Mouse (Mus musculus) gonadal fat pad, adult 2 months (tissue): Measurements from ENCODE around the gene Arl3. TPM values are rescaled to one million over a fixed set of nuclear protein-coding genes. Genes with fewer than 3 reads are reported as not detected.

Source experiments
- DNase-seq: peaks from one replicate; pipeline ENCODE4 v3.0.0-alpha.2; 2012; ENCODE audit warnings: low read depth
- polyA plus RNA-seq: library from polyadenylated mRNA; depleted of rRNA; stranded (reverse); fragments of >200 nt; gene quantifications from 2 replicates; pipeline ENCODE4 v1.2.3, GENCODE M21; 2012

The Arl3 gene
- polyA plus RNA-seq, 1 experiment: 31.8 TPM

DNA sequence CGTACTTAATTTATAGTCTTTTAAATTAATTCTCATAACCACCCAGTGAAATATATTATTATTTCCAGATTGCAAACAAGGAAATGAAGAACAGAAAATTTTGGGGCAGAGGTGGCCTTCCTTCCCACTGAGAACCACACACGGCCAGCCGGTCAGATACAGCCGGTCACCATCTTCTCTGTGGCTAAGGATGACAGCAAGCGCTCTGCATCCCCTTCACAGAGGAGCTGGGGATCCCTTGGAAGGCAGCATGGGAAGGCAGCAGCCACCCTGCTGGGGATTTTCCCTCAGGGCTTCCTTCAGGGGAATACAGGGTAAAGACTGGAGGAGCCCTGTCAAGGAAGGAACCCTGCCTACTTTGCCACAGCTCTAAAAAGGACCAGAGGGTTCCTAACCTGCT lies 39.5 kb downstream of the Arl3 start:
- DNase-seq: no peak

DNA sequence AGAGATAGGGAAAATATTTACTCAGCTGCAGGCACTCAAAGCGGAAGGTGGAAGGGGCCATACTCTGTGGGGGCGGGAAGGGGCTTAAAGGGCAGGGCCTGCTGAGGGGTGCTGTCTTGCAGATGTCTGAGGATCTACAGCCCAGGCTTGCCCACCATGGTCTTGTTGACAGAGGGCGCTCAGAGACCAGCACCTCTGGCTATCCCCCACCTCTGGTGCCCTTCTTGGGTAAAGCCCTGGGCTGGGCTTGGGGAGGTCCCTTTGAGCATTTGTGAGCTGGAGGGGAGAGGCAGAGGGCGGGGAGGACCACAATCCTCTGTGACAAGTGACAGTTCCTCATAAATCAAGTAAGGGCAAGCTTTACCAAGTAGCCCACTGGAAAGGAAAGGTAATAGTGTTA lies 39.9 kb downstream of the Arl3 start:
- DNase-seq: no peak

DNA sequence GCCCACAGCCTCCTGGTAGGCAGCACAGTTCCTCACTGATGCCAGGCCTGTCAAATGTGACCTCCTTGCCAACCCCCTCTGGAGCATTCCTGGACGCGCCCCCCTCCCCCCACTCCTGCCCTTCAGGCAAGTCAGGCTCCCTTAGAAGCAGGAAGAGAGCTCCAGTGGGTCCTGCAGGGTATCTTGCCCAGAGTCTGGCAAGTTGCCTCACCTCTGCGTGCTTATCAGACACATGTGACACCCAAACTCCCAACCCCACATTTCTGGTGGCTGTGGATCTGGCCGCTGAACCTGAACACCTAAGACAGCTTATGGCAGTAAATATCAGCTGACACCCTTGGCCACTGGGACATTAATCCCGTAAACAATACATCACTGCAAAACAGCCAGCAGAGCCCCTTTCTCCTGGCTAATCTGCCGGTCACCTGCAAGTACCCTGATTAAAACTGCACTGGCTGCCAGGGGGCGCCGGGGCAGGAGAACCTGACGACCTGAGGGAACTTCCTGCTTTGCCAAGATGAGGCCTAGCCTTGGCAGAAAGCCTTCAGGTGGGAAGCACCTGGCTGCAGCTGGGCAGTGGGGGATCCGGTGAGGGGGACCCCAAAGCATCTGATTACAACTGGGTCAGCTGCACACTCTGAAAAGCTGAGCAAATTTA lies 40.8 kb downstream of the Arl3 start:
- no peak for DNase-seq

DNA sequence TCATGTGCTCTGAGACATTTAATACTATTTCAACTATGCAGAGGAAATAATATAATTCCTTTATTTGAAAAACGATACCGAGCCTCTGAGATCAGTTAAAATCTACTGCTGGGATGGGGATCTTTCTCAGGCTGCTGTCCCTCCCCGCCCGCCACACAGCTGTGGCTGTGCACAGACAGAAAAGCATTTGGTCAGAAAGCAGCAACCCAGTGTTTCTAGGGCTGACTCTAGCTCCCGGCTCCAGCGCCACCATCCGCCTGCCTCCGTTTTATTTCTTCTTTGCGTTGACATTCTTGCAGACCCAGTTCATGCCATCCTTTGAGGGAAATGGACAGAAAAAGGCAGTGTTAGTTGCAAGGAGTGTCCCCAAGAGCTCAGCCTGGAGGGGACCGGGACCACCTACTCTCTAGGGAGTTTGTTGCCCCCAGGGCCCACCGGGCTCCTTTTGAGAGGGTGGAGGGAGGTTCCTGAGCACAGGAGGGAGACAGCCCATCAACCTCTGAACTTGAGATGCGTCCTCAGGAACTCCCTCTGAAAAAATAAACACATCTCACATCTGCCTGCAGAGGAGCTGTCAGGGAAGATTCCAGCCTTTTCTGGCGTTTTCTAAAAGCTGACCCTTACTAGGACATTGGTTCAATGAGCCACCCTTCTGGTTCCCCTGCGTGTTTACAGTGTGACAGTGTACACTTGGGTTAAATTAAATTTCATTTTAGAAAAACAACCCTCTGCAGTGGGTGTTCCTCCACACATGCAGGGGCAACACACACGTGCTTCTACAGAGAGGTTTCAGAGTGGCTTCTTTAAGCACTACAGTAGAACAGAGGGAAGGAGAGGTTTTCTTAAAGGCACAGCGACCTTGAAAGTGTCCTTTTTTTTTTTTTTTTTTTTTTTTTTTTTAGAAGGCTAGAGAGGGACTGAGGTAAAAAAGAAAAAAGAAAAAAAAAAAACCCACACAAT lies 41.6 kb downstream of the Arl3 start:
- no peak for DNase-seq

DNA sequence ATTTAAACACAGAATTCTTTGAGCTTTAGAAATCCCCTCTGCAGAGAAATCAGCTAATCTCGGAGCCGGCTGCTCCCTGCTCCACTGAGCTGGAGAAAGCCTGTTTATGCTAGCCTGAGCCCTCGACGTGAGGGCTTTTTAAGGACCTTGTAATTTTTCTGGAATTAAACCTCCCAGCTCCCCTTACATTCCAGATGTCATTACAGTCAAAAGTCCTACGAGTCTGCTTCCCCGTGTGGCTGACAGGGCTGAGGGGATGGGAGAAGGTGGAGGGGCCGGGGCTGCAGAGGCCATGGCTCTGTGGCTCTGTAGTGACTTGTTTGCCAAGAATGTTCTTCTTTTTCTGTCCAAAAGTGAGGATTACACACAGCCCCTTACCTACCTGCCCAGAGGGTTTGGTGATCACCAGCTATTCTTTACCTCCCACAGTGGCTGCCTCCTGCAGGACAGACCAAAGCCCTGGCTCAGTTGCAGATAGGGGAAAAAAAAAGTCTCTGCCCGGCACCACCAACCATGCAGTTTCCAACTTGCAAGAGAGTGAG lies 42.5 kb downstream of the Arl3 start:
- DNase-seq: no peak

DNA sequence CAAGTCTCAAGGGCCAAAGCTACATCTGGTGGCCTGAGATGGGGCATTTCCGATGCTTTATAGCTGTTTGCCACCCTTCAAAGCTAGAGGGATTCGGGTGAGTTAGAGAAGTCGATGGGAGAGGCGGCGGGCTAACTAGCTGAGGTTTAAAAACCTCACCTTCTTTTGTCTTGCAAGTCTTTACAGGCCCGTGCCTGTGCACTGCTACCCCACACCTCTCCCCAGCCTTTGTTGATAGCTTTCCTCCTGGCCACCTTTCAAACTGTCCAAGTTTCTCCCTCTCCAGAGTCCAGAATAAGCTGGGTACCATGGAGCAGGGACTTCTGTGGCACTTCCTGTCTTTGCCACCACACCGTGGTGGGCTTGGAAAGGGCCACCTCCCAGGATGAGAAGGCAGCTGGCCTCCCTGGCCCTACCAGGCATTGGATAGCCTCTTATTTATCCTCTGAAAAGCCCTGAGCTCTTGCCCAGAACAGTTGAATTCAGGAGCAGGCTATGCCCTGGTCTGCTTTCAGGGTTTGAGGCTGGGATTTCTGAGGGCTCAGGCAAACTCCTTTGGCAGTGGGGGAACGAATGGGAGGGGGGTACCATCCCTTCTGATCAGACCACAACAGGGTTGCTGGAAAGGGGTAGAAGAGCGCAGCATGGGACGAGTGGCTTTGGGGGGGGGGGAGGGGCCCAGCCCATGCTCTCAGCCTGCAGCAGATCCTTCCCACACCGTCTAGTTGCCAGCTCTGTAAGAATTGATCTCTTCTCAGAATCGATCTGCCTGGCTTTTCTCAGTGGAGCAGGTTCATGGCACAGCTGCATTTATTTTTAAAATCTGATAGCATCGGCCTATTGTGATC lies 43.2 kb downstream of the Arl3 start:
- DNase-seq: no peak

DNA sequence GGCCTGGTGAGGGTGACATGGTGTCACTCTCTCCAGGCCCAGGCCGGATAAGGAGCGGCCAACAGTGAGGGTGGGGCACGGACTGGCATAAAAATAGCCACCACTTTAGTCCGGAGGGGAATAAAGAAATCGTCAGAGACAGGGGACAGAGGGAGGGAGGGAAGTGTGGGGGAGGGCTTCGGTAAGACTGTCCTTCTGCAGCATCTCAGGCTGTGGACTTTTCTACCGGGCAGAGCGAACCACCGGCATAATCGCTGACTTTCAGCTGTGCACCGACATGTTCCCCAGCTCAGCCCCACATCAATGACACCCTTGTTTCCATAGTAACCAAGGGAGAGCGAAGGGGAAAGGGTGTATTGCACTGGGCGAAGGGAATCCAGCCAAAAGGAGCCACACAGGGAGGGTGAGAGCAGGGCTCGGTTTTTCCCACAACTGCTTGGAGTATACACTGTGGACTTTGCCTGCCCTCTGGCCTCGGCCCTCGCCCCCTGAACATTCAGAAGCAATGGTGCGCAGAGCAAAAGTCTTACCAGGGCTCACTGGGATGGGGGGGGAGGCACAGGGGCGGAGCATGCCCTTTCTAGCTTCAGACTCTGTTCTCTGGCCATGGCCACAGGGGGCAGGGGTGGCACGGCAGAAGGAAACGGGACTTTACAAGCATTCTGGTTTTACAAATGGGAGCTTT lies 44.3 kb downstream of the Arl3 start:
- no peak for DNase-seq

DNA sequence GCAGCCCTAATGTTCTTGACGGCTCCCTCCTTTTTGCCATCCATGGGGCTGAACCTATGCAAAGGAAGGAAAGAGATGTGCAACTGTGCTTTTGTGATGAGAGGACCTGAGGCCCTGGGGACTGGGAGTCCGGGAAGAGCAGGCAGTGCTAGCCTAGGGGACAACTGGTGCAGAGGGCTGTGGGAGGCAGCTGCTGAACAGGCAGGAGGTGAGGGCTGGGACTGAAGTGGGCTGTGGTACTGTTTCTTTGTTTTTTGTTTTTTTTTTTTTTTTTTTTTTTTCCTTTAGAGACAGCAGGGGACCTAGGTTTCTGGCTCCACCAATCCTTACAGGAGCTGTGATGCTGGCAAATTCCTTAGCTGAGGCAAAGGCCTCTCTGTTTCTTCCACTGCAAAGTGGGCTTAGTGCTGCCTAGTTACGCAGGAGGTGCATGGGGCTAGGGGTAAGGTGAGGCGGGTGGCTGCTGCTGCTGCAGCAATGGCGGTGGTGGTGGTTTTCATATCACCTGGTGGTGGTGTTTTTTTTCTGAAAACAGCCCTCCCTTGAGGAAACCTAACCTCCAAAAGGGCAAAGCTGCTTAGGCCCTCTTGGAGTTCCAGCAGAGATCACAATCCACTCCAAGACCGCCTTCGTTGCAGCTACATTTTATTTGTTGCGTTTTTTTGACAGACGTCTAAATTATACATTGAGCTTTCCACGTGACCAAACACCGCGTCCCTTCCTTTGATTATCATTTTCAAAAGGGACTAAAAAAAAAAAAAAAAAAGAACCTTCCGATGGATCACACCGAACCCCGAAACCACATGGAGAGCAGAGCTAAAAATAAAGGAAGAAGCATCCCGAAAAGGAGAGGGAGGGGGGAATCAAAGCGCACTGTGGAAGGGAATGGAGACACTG lies 45.1 kb downstream of the Arl3 start:
- no peak for DNase-seq

DNA sequence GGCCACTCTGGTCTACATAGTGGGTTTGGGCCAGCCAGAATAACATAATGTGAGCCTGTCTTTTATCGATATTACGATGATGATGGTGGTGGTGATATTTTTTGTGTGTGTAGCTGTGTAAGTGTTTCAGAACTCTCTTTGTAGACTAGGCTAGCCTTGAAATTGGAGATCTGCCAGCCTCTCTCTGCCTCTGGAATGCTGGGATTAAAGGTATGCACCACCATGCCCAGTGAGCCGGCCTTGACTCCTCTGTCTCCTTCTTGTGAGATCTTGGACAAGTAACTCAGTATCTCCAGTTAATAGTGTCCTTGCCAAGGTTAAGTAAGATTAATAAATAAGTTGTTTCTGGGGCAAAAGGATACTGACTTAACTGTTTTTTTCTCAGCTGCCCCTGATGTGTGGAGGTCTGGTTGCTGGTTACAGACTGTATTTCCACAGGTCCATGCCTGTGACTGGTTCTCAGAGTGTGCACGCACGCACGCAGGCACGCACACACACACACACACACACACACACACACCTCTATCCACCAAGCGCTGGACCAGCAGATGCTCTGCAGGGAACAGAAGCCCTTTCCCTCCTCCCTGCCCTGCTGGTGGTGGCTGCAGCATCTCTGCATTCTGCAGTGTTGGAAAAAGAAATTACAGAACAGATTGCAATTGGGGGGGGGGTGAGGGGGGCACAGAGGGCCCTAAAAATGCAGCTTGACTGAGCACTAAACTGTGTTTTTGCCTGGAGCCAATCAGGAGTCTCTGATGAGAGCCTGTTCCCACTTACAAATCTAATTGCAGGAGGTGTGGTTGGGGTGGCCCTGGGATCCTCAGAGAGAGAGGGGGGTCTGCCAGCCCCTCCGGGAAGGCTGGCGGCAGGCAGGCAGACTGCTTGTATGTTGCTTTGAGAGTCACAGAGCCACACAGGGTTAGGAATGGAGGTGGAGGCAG lies 47.0 kb downstream of the Arl3 start:
- no peak for DNase-seq

DNA sequence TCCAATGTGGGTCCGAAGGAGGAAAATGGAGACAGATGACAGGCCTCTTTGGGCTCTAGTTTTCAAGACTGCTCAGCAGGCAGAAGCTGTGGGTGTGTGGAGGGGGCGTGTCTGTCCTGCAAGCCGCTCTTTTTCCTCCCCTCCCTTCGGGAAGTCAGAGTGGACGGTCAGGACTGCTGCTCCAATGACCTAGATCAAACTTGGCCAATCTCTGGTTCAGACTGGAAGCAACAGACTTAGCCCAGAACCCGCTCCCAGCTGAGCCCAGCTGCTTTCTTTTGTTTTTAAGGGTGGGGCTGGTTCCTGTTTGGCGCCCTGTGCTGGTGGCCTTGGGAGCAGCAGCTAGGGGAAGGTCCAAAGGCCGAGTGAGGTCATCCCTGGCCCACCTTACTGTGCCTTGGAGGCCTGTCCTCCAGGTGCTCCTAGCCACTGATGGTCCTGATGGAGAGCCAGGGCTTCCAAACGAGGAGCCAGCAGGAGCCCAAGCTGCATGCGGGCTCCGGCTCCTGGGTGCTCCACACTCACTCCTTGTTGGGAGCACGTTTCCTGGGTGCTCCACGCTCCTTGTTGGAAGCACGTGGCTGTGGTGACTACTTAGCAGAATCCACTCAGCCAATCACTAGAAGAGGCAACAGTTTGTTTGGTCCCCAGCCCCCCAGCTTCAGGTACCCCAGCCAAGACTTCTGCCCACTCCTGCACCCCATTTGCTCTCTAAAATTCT lies 48.2 kb downstream of the Arl3 start:
- no peak for DNase-seq

DNA sequence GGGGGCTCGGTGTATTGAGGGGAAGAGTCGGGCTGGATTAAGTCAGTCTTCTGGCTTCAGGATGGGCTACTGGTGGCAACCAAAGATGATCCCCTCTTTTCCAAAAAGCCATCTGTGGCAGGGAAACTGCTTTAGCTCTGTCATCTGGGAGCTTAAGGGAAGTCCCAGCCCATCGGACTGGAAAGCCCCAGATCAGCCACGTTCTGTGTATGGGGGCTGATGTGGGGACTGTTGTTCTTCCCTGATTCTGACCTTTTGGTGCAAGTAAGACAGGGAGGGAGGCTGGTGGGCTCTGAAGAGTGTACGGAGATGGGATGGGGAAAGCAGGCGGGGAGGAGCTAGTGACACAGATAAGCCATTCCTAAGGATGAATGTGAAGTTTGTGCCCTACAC lies 48.9 kb downstream of the Arl3 start:
- DNase-seq: no peak

DNA sequence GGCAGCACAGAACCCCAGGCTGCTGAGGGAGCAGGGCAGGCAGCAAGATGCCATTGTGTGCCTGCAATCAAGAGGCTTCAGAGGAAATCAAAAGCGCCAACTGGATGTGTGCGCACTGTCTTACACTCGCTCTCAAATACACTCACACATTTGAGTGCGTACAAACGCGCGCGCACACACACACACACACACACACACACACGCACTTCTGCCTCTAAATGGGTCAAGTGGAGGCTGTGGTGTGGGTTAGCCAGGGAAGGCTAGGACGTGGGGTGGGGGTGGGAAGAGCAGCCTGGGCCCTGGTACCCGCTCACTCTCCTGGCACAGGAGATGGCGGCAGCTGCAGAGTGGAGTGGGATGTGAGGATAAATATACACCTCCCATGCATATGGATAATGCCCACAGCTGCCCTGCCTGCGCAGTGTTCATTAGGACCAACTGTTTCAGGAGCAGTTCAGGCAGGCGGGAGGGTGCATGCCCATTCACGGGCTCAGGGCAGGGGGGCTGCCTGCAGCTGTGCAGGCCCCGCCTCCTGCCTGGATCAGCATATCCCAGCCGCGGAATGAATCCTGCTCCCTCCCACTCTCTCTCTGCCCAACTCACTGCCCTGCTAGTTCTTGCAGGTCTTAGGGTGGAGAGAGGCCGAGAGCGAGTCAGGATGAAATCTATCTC lies 49.4 kb downstream of the Arl3 start:
- no peak for DNase-seq

DNA sequence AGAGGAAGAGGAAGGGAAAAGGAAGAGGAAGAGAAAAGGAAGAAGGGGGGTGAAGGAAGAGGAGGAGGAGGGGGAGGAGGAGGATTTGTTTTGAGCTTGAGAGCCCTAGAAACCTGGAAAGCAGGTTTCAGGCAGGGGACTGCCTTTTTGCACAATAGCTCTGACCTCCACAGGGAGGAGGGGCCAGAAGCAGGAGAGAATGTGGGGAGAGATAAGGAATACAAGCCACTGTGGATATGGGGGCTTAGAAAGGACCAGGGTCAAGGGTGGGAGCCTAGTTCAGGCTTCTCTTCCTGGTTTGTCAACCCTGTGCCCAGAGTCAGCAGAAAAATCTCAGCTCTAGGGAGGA lies 49.9 kb downstream of the Arl3 start:
- DNase-seq: no peak

DNA sequence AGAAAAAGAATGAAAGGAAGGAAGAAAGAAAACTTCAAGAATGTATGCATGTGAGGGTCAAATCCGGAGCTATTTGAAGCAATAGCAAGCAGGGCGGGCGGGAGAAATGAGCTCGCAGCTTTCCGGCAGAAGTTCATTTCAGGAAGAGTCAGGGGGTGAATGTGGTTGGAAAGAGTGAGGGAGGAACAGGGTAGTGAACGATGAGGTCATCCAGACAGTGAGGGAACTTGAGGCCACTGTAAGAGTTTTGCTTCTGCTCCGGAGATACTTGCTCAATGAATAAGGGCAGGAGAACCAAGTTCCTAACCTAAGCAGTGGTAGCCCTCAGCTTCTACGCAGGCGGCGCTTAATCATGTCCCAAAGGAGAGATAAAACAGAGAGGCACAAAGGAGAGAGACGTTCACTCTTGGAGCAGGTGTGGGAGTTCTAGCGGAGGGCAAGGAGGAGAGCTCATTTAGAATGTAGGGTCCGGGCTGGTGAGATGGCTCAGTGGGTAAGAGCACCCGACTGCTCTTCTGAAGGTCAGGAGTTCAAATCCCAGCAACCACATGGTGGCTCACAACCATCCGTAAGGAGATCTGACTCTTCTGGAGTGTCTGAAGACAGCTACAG lies 50.5 kb downstream of the Arl3 start:
- no peak for DNase-seq

DNA sequence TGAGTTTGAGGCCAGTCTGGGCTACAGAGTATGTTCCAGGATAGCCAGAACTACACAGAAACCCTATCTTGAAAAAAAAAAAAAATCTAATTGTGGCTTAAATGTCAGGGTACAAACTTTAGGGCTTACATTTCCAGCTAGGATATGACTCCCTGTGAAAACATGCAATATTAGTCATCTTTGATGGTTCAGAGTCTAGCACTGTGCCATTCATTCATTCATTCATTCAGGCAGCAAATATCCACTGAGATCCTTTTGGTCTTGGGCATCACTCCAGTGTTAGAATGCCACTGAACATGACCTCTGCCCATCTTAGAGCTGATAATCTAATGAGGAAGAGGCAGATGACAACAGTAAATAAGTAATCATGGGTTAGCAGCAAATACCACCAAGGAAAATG lies 51.3 kb downstream of the Arl3 start:
- no peak for DNase-seq

DNA sequence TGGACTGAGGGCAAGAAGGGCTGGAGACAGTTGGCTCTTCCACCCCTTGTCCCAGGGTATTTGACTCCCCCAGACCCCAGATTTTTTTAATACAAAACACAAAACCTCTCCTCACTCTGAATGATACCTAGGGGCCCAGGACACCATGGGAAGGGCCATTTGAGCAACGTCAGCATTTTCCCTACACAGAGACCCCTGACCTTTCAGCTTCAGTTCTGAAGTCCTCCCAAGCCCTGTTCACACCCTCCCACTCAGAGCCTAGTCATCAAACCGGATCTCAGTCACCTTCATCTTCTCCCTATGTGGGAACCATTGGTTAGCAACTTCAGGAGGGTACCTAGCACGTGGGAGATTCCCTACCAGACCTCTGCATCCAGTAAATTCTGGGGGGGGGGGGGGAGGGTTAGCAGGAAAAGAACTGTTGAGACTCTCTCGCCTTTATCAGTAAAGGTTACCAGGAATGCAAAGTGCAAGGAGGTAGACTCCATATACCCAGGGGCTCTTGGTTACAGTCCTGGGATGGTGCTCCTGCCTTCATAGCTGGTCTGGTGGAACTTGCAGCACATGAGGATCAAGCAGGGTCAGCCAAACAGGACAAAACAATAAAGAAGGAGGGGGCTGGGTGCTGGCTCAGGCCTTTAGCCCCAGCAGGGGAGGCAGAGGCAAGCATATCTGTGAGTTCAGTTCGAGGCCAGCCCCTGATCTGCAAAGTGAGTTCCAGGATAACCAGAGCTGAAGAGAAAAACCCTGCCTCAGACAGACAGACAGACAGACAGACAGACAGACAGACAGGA lies 54.0 kb downstream of the Arl3 start:
- DNase-seq: no peak

DNA sequence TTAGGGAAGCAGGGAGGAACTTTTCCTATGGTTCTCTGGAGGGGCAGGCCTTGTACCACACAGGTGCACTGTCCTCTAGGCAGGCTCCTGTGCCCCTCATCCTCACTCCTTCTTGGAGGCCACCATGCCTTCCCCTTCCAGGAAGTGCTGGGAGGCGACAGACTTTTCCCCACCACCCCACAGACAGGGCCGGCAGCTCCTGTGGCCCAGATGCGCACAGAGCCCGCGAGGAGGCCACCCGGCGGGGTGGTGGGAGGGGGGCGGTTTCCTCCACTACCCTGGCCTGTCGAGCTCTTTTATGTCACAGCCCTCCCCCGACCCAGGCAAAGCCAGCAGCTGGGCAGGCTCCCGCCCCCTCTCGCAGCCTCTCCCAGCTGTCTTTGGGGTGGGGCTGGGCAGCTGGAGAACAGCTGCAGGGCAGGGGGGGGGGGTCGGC lies 54.6 kb downstream of the Arl3 start:
- DNase-seq: no peak
